Mouse (Mus musculus): ENCODE results near the gene Narfl. TPM values are rescaled to one million over a fixed set of nuclear protein-coding genes. Genes with fewer than 3 reads are reported as not detected.

The Narfl gene
- polyA plus RNA-seq, 1 experiment: 40.9 TPM

- no peak overlapping the region for H3K4me3 ChIP-seq (ENCODE audit: insufficient read depth, low read length)
- TF ChIP-seq CTCF (IDR thresholded peaks at IDR 0.05; ENCODE audit: low read depth, low read length) (no peak), POLR2A (IDR thresholded peaks at IDR 0.05; ENCODE audit: borderline replicate concordance, low read depth, low read length) (no peak)
- no peak overlapping the region for H3K27ac ChIP-seq (ENCODE audit: insufficient read depth, low read depth, low read length)
- peaks cover 21% of the 10 kb centered on the region for H3K4me1 ChIP-seq (ENCODE audit: control insufficient read depth, insufficient read depth, low read length)
Measured at GRCm38 (mm10) chr17:25827546-25828222, 54.1 kb downstream of the Narfl start.

- Histone ChIP-seq H3K27ac (ENCODE audit: insufficient read depth, low read depth, low read length) (no peak overlapping the region), H3K4me3 (ENCODE audit: insufficient read depth, low read length) (peak overlapping the region; percentile 77), H3K4me1 (ENCODE audit: control insufficient read depth, insufficient read depth, low read length) (peaks cover 18% of the 10 kb centered on the region)
- no peak for TF ChIP-seq CTCF (IDR thresholded peaks at IDR 0.05; ENCODE audit: low read depth, low read length)
- TF ChIP-seq POLR2A (IDR thresholded peaks at IDR 0.05; ENCODE audit: borderline replicate concordance, low read depth, low read length): no peak
Measured at GRCm38 (mm10) chr17:25828223-25828594, 54.6 kb downstream of the Narfl start.

GRCm38 (mm10) chr17:25828712-25829557 lies 55.4 kb downstream of the Narfl start, which contains the start of gene Jmjd8:
Gene Jmjd8, plus strand, starts transcription at chr17:25828867.
- Histone ChIP-seq H3K27ac (ENCODE audit: insufficient read depth, low read depth, low read length) (peak within 1 kb of the TSS; percentile 42; the same call in 1 of the 2 replicates), H3K4me3 (ENCODE audit: insufficient read depth, low read length) (peak within 1 kb of the TSS; percentile 77), H3K4me1 (ENCODE audit: control insufficient read depth, insufficient read depth, low read length) (peaks cover 18% of the 10 kb centered on the region)
- TF ChIP-seq CTCF (IDR thresholded peaks at IDR 0.05; ENCODE audit: low read depth, low read length): no peak
- no peak for TF ChIP-seq POLR2A (IDR thresholded peaks at IDR 0.05; ENCODE audit: borderline replicate concordance, low read depth, low read length)

GRCm38 (mm10) chr17:25829558-25830017 lies 56.0 kb downstream of the Narfl start:
- Histone ChIP-seq H3K4me3 (ENCODE audit: insufficient read depth, low read length) (peak overlapping the region; percentile 77), H3K27ac (ENCODE audit: insufficient read depth, low read depth, low read length) (no peak overlapping the region), H3K4me1 (ENCODE audit: control insufficient read depth, insufficient read depth, low read length) (peaks cover 15% of the 10 kb centered on the region)
- TF ChIP-seq POLR2A (IDR thresholded peaks at IDR 0.05; ENCODE audit: borderline replicate concordance, low read depth, low read length) (no peak), CTCF (IDR thresholded peaks at IDR 0.05; ENCODE audit: low read depth, low read length) (no peak)

- Histone ChIP-seq H3K4me1 (ENCODE audit: control insufficient read depth, insufficient read depth, low read length) (peaks cover 18% of the 10 kb centered on the region), H3K27ac (ENCODE audit: insufficient read depth, low read depth, low read length) (no peak overlapping the region), H3K4me3 (ENCODE audit: insufficient read depth, low read length) (no peak overlapping the region)
- no peak for TF ChIP-seq POLR2A (IDR thresholded peaks at IDR 0.05; ENCODE audit: borderline replicate concordance, low read depth, low read length)
- no peak for TF ChIP-seq CTCF (IDR thresholded peaks at IDR 0.05; ENCODE audit: low read depth, low read length)
Measured at GRCm38 (mm10) chr17:25830200-25830753, 56.7 kb downstream of the Narfl start.

GRCm38 (mm10) chr17:25830806-25831431 lies 57.3 kb downstream of the Narfl start:
- TF ChIP-seq POLR2A (IDR thresholded peaks at IDR 0.05; ENCODE audit: borderline replicate concordance, low read depth, low read length) (no peak), CTCF (IDR thresholded peaks at IDR 0.05; ENCODE audit: low read depth, low read length) (no peak)
- Histone ChIP-seq H3K4me1 (ENCODE audit: control insufficient read depth, insufficient read depth, low read length) (peaks cover 18% of the 10 kb centered on the region), H3K4me3 (ENCODE audit: insufficient read depth, low read length) (peak overlapping the region; percentile 92), H3K27ac (ENCODE audit: insufficient read depth, low read depth, low read length) (no peak overlapping the region)

GRCm38 (mm10) chr17:25831451-25832281 lies 58.1 kb downstream of the Narfl start:
- Histone ChIP-seq H3K4me1 (ENCODE audit: control insufficient read depth, insufficient read depth, low read length) (peaks cover 18% of the 10 kb centered on the region), H3K4me3 (ENCODE audit: insufficient read depth, low read length) (peak overlapping the region; percentile 92), H3K27ac (ENCODE audit: insufficient read depth, low read depth, low read length) (peak overlapping the region; percentile 81)
- no peak for TF ChIP-seq CTCF (IDR thresholded peaks at IDR 0.05; ENCODE audit: low read depth, low read length)
- TF ChIP-seq POLR2A (IDR thresholded peaks at IDR 0.05; ENCODE audit: borderline replicate concordance, low read depth, low read length): no peak

- TF ChIP-seq POLR2A (IDR thresholded peaks at IDR 0.05; ENCODE audit: borderline replicate concordance, low read depth, low read length) (no peak; the same call in 1 of the 2 replicates), CTCF (IDR thresholded peaks at IDR 0.05; ENCODE audit: low read depth, low read length) (no peak)
- Histone ChIP-seq H3K27ac (ENCODE audit: insufficient read depth, low read depth, low read length) (peak overlapping the region; percentile 99), H3K4me1 (ENCODE audit: control insufficient read depth, insufficient read depth, low read length) (peaks cover 18% of the 10 kb centered on the region), H3K4me3 (ENCODE audit: insufficient read depth, low read length) (peak overlapping the region; percentile 92)
Measured at GRCm38 (mm10) chr17:25832436-25833290, 59.1 kb downstream of the Narfl start.

Other genes starting within 250 kb of the Narfl start
- not detected in 2 replicates for gene Sox8, start 203.1 kb upstream of the Narfl start, polyA plus RNA-seq (2012; ENCODE audit: insufficient read depth, insufficient read length, missing spikeins)
- gene Lmf1, start 194.7 kb upstream of the Narfl start, polyA plus RNA-seq (2012; ENCODE audit: insufficient read depth, insufficient read length, missing spikeins): 21.4 and 22.5 TPM in 2 replicates
- not detected in 2 replicates for gene Gng13, start 56.6 kb upstream of the Narfl start, polyA plus RNA-seq (2012; ENCODE audit: insufficient read depth, insufficient read length, missing spikeins)
- 7.4 and 14.1 TPM in 2 replicates for gene Chtf18, start 46.4 kb upstream of the Narfl start, polyA plus RNA-seq (2012; ENCODE audit: insufficient read depth, insufficient read length, missing spikeins)
- gene Rpusd1, start 46.1 kb upstream of the Narfl start, polyA plus RNA-seq (2012; ENCODE audit: insufficient read depth, insufficient read length, missing spikeins): 10.1 and 10.2 TPM in 2 replicates
- gene Mslnl, start 37.7 kb upstream of the Narfl start, polyA plus RNA-seq (2012; ENCODE audit: insufficient read depth, insufficient read length, missing spikeins): not detected in 2 replicates
- gene Msln, start 19.4 kb upstream of the Narfl start, polyA plus RNA-seq (2012; ENCODE audit: insufficient read depth, insufficient read length, missing spikeins): not detected in 2 replicates
- 30.4 and 31.0 TPM in 2 replicates for gene Haghl, start 11.9 kb downstream of the Narfl start, polyA plus RNA-seq (2012; ENCODE audit: insufficient read depth, insufficient read length, missing spikeins)
- not detected in 2 replicates for gene Ccdc78, start 12.8 kb downstream of the Narfl start, polyA plus RNA-seq (2012; ENCODE audit: insufficient read depth, insufficient read length, missing spikeins)
- 64.5 and 70.6 TPM in 2 replicates for gene Fam173a, start 19.1 kb downstream of the Narfl start, polyA plus RNA-seq (2012; ENCODE audit: insufficient read depth, insufficient read length, missing spikeins)
- not detected in 2 replicates for gene AC134908.4, start 21.9 kb downstream of the Narfl start, polyA plus RNA-seq (2012; ENCODE audit: insufficient read depth, insufficient read length, missing spikeins)
- 13.1 and 14.6 TPM in 2 replicates for gene Metrn, start 23.4 kb downstream of the Narfl start, polyA plus RNA-seq (2012; ENCODE audit: insufficient read depth, insufficient read length, missing spikeins)
- gene Fbxl16, start 35.3 kb downstream of the Narfl start, polyA plus RNA-seq (2012; ENCODE audit: insufficient read depth, insufficient read length, missing spikeins): not detected in 2 replicates
- gene Wdr24, start 49.9 kb downstream of the Narfl start, polyA plus RNA-seq (2012; ENCODE audit: insufficient read depth, insufficient read length, missing spikeins): 11.9 and 14.0 TPM in 2 replicates
- 16.3 and 18.0 TPM in 2 replicates for gene Jmjd8, start 55.1 kb downstream of the Narfl start, polyA plus RNA-seq (2012; ENCODE audit: insufficient read depth, insufficient read length, missing spikeins)
- 84.9 and 89.7 TPM in 2 replicates for gene Stub1, start 59.6 kb downstream of the Narfl start, polyA plus RNA-seq (2012; ENCODE audit: insufficient read depth, insufficient read length, missing spikeins)
- gene Rhbdl1, start 63.5 kb downstream of the Narfl start, polyA plus RNA-seq (2012; ENCODE audit: insufficient read depth, insufficient read length, missing spikeins): 1.6 and 3.7 TPM in 2 replicates
- 1.5 TPM in 1 of 2 replicates, not detected in the other for gene Gm20683, start 68.0 kb downstream of the Narfl start, polyA plus RNA-seq (2012; ENCODE audit: insufficient read depth, insufficient read length, missing spikeins)
- 30.8 and 35.1 TPM in 2 replicates for gene Rhot2, start 71.1 kb downstream of the Narfl start, polyA plus RNA-seq (2012; ENCODE audit: insufficient read depth, insufficient read length, missing spikeins)
- gene Wdr90, start 87.7 kb downstream of the Narfl start, polyA plus RNA-seq (2012; ENCODE audit: insufficient read depth, insufficient read length, missing spikeins): 11.7 and 13.1 TPM in 2 replicates
- 10.3 and 16.6 TPM in 2 replicates for gene Mcrip2, start 95.0 kb downstream of the Narfl start, polyA plus RNA-seq (2012; ENCODE audit: insufficient read depth, insufficient read length, missing spikeins)
- gene Mettl26, start 101.3 kb downstream of the Narfl start, polyA plus RNA-seq (2012; ENCODE audit: insufficient read depth, insufficient read length, missing spikeins): 16.1 and 17.0 TPM in 2 replicates
- gene Wfikkn1, start 107.1 kb downstream of the Narfl start, polyA plus RNA-seq (2012; ENCODE audit: insufficient read depth, insufficient read length, missing spikeins): 0.84 and 1.4 TPM in 2 replicates
- gene Rab40c, start 146.0 kb downstream of the Narfl start, polyA plus RNA-seq (2012; ENCODE audit: insufficient read depth, insufficient read length, missing spikeins): 30.0 and 32.8 TPM in 2 replicates
- 51.1 and 53.4 TPM in 2 replicates for gene Pigq, start 171.2 kb downstream of the Narfl start, polyA plus RNA-seq (2012; ENCODE audit: insufficient read depth, insufficient read length, missing spikeins)
- not detected in 2 replicates for gene Nhlrc4, start 171.2 kb downstream of the Narfl start, polyA plus RNA-seq (2012; ENCODE audit: insufficient read depth, insufficient read length, missing spikeins)
- gene A930017K11Rik, start 178.8 kb downstream of the Narfl start, polyA plus RNA-seq (2012; ENCODE audit: insufficient read depth, insufficient read length, missing spikeins): not detected in 2 replicates
- 12.1 and 12.7 TPM in 2 replicates for gene Capn15, start 212.0 kb downstream of the Narfl start, polyA plus RNA-seq (2012; ENCODE audit: insufficient read depth, insufficient read length, missing spikeins)